Mouse (Mus musculus): ENCODE data around the gene Elovl6.

DNA sequence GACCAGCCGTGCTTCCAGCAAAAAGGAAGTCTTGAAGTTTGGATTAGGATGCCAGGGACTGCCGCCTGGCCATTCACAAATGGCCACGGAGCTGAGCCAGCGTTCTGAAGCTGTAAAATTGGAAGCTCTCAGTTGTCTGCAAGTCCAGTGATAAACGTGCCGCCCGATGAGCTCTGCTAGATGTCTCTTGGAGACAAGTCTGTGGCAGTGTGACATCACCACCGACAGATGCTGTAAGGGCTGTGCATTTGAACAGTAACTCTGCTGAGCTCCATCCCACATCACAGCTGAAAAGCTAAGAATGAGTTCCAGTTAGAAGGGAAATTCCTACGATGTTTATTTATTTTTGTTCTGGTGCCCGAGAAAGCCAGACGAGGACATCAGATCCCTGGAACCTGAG is 85.3 kb downstream of the Elovl6 start:
- TF ChIP-seq POLR2A (IDR thresholded peaks at IDR 0.05; ENCODE audit: extremely low read depth, insufficient read depth, low read length): no peak
- no peak for TF ChIP-seq CTCF (IDR thresholded peaks at IDR 0.05; ENCODE audit: extremely low read depth, insufficient read depth, low read length)

Data from cortical plate, adult 2 months (tissue).